Mouse (Mus musculus): ENCODE measurements around the gene Rps13. TPM values are rescaled to one million over a fixed set of nuclear protein-coding genes. Genes with fewer than 3 reads are reported as not detected.

Gene Rps13
- polyA plus RNA-seq, 1 experiment: 1,874 TPM

DNA sequence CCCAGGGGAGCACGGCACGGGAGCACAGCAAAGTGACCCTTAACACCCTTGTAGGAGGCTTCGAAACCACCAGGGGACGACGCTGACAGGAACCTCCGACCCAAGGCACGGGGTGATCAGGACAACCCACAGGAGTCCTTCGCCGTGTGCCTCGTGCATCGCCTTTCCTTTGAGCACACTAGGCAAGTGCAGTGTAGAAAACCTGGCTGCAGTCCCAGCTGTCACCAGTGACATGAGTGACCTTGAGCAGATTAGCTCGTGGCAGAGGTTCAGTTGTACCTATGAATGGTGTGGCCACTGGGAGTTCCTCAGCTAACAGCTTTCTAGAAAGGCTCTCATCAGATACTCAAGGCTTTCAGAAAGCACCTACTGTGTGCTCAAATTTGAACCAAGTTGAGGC lies 47.8 kb downstream of the Rps13 start:
- H3K36me3 ChIP-seq (ENCODE audit: control insufficient read depth, insufficient read depth): no peaks in the 10 kb centered on the region
- no peak overlapping the region for H3K4me3 ChIP-seq
- H3K4me2 ChIP-seq (ENCODE audit: low read depth): no peak overlapping the region
- H3K79me2 ChIP-seq (ENCODE audit: control insufficient read depth, insufficient read depth): no peaks in the 10 kb centered on the region
- peaks cover 15% of the 10 kb centered on the region for H3K27me3 ChIP-seq (ENCODE audit: control insufficient read depth, insufficient read depth, insufficient read length)
- TF ChIP-seq MYOD1 (IDR thresholded peaks at IDR 0.05; ENCODE audit: control insufficient read depth in 1 of 3, insufficient read length in 2 of 3, low read depth in 2 of 3) (no peak), SRF (IDR thresholded peaks at IDR 0.05; ENCODE audit: control insufficient read depth, insufficient read length, low read depth) (no peak), E2F4 (IDR thresholded peaks at IDR 0.05; ENCODE audit: insufficient read depth) (no peak), TCF3 (IDR thresholded peaks at IDR 0.05; ENCODE audit: insufficient read length, low read depth) (no peak), POLR2A (IDR thresholded peaks at IDR 0.05; ENCODE audit: insufficient read length, low read depth) (no peak), MAX (IDR thresholded peaks at IDR 0.05; ENCODE audit: low read depth) (no peak), CEBPB (IDR thresholded peaks at IDR 0.05; ENCODE audit: insufficient read depth, poor library complexity, severe bottlenecking) (no peak), MYOG (IDR thresholded peaks at IDR 0.05; ENCODE audit: control insufficient read depth in 1 of 3, insufficient read depth in 1 of 3, insufficient read length in 2 of 3, low read depth in 2 of 3) (no peak), REST (IDR thresholded peaks at IDR 0.05; ENCODE audit: insufficient read depth, insufficient read length) (no peak)
- no peak overlapping the region for H3ac ChIP-seq (ENCODE audit: control insufficient read depth, insufficient read length)

DNA sequence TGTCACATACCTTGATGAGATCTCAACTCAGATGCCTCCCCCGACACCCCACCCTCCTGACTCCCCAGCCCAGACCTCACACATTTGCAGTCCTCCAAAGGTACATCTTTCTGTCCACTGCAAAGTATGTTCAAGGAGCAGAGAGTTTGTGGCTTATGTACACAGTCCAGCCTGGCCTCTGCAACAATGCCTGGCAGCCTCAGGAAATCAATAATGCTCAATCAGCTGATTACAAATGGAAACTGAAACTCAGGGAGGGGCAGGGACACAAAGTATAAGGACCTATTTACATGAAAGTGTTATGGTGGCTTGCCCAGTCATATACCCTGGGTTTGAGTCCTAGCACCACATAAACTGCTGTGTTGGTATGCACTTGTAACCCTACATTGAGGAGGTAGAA lies 48.8 kb downstream of the Rps13 start:
- H3K27me3 ChIP-seq (ENCODE audit: control insufficient read depth, insufficient read depth, insufficient read length): peaks cover 24% of the 10 kb centered on the region
- no peaks in the 10 kb centered on the region for H3K79me2 ChIP-seq (ENCODE audit: control insufficient read depth, insufficient read depth)
- no peaks in the 10 kb centered on the region for H3K36me3 ChIP-seq (ENCODE audit: control insufficient read depth, insufficient read depth)
- no peak overlapping the region for H3ac ChIP-seq (ENCODE audit: control insufficient read depth, insufficient read length)
- H3K4me2 ChIP-seq (ENCODE audit: low read depth): no peak overlapping the region
- H3K4me3 ChIP-seq: no peak overlapping the region
- TF ChIP-seq POLR2A (IDR thresholded peaks at IDR 0.05; ENCODE audit: insufficient read length, low read depth) (no peak), E2F4 (IDR thresholded peaks at IDR 0.05; ENCODE audit: insufficient read depth) (no peak), TCF12 (IDR thresholded peaks at IDR 0.05; ENCODE audit: insufficient read depth, poor library complexity, severe bottlenecking) (no peak), REST (IDR thresholded peaks at IDR 0.05; ENCODE audit: insufficient read depth, insufficient read length) (no peak), USF1 (IDR thresholded peaks at IDR 0.05; ENCODE audit: low read depth) (no peak), MAX (IDR thresholded peaks at IDR 0.05; ENCODE audit: low read depth) (no peak), CEBPB (IDR thresholded peaks at IDR 0.05; ENCODE audit: insufficient read depth, poor library complexity, severe bottlenecking) (no peak), MYOG (IDR thresholded peaks at IDR 0.05; ENCODE audit: control insufficient read depth in 1 of 3, insufficient read depth in 1 of 3, insufficient read length in 2 of 3, low read depth in 2 of 3) (no peak)

DNA sequence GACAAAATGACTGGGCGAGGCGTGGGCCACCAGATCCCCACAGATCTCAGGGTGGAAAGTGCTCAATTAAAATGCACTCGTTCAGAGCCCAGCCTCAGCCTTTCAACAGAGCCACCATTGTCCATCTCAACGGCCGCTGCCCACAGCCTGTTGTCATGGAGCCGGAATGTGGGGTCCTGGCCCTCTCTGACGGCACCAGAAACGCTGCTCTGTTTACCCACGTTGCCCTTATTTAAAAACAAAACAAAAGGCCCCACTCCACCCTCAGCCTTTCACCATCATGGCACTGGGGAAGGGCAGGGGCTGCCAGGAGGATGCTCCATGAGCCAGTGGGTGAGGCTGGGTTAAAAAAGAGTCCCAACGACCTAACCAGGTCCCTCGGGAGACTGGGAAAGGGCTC lies 51.2 kb downstream of the Rps13 start:
- H3K79me2 ChIP-seq (ENCODE audit: control insufficient read depth, insufficient read depth): no peaks in the 10 kb centered on the region
- H3K4me3 ChIP-seq: no peak overlapping the region
- peaks cover 31% of the 10 kb centered on the region for H3K27me3 ChIP-seq (ENCODE audit: control insufficient read depth, insufficient read depth, insufficient read length)
- H3K36me3 ChIP-seq (ENCODE audit: control insufficient read depth, insufficient read depth): no peaks in the 10 kb centered on the region
- no peak for TF ChIP-seq POLR2AphosphoS2 (IDR thresholded peaks at IDR 0.05; ENCODE audit: insufficient read length, low read depth)
- no peak for TF ChIP-seq E2F4 (IDR thresholded peaks at IDR 0.05; ENCODE audit: insufficient read depth)
- no peak for TF ChIP-seq REST (IDR thresholded peaks at IDR 0.05; ENCODE audit: insufficient read depth, insufficient read length)
- no peak overlapping the region for H3K4me2 ChIP-seq (ENCODE audit: low read depth)
- no peak overlapping the region for H3ac ChIP-seq (ENCODE audit: control insufficient read depth, insufficient read length)

Other genes with a start within 250 kb of the Rps13 start
- gene Gm4353, start 249.6 kb downstream of the Rps13 start, polyA plus RNA-seq (2012; fragmentation: generic; extraction: Trizol): 9.3 TPM
- gene Plekha7, start 25.8 kb downstream of the Rps13 start, polyA plus RNA-seq (2012; fragmentation: generic; extraction: Trizol): 2.6 TPM
- gene Pik3c2a, start 109.3 kb upstream of the Rps13 start, polyA plus RNA-seq (2012; fragmentation: generic; extraction: Trizol): 2.0 TPM
- 4.5 TPM for gene Nucb2, start 170.2 kb upstream of the Rps13 start, polyA plus RNA-seq (2012; fragmentation: generic; extraction: Trizol)